Mouse (Mus musculus) layer of hippocampus, adult 9-10 months (tissue): ENCODE measurements around the gene Hoxa3.

ENCODE experiments used
- DNase-seq: peaks from one replicate; pipeline ENCODE4 v3.0.0; 2022; ENCODE audit warnings: low spot score

Hoxa3 gene

GRCm38 (mm10) chr6:52205221-52205620, 7.9 kb downstream of the Hoxa3 start:
- DNase-seq, result no peak

GRCm38 (mm10) chr6:52204050-52204752, 8.9 kb downstream of the Hoxa3 start, which contains the start of gene Hoxa5:
TSS of gene Hoxa5 (minus strand) at chr6:52204587.
- DNase-seq, result no peak

- DNase-seq, result no peak
Observed at GRCm38 (mm10) chr6:52203371-52204049, 9.6 kb downstream of the Hoxa3 start.

- DNase-seq, result no peak
Observed at GRCm38 (mm10) chr6:52203121-52203370, 10.1 kb downstream of the Hoxa3 start.

GRCm38 (mm10) chr6:52202362-52203120, 10.6 kb downstream of the Hoxa3 start:
- no peak for DNase-seq

- no peak for DNase-seq
Observed at GRCm38 (mm10) chr6:52201269-52201668, 11.9 kb downstream of the Hoxa3 start.

- no peak for DNase-seq
Observed at GRCm38 (mm10) chr6:52200751-52201250, 12.3 kb downstream of the Hoxa3 start.

GRCm38 (mm10) chr6:52200073-52200750, 12.9 kb downstream of the Hoxa3 start:
- DNase-seq, result no peak

GRCm38 (mm10) chr6:52197271-52197670, 15.9 kb downstream of the Hoxa3 start:
- no peak for DNase-seq

- DNase-seq, result no peak
Observed at GRCm38 (mm10) chr6:52196811-52197210, 16.3 kb downstream of the Hoxa3 start.

GRCm38 (mm10) chr6:52194690-52195089, 18.4 kb downstream of the Hoxa3 start:
- DNase-seq, result no peak

GRCm38 (mm10) chr6:52191860-52192550, 21.1 kb downstream of the Hoxa3 start:
- DNase-seq, result no peak

- no peak for DNase-seq
Observed at GRCm38 (mm10) chr6:52190906-52191810, 22.0 kb downstream of the Hoxa3 start, which contains the start of gene Hoxa4. TSS of gene Hoxa4 (minus strand) at chr6:52191753.

GRCm38 (mm10) chr6:52190410-52190809, 22.7 kb downstream of the Hoxa3 start:
- no peak for DNase-seq

- DNase-seq, result no peak
Observed at GRCm38 (mm10) chr6:52189909-52190308, 23.2 kb downstream of the Hoxa3 start.

- no peak for DNase-seq
Observed at GRCm38 (mm10) chr6:52189172-52189591, 24.0 kb downstream of the Hoxa3 start.

- DNase-seq, result no peak
Observed at GRCm38 (mm10) chr6:52186500-52186899, 26.6 kb downstream of the Hoxa3 start.

GRCm38 (mm10) chr6:52185834-52186233, 27.3 kb downstream of the Hoxa3 start:
- DNase-seq, result no peak

GRCm38 (mm10) chr6:52185222-52185621, 27.9 kb downstream of the Hoxa3 start:
- no peak for DNase-seq

- DNase-seq, result no peak
Observed at GRCm38 (mm10) chr6:52184668-52185067, 28.5 kb downstream of the Hoxa3 start.
